Mouse (Mus musculus): ENCODE measurements around the gene Stk4. TPM values are rescaled to one million over a fixed set of nuclear protein-coding genes. Genes with fewer than 3 reads are reported as not detected.

The Stk4 gene
- polyA plus RNA-seq, 1 experiment from 2014 or later: 14.2 TPM

DNA sequence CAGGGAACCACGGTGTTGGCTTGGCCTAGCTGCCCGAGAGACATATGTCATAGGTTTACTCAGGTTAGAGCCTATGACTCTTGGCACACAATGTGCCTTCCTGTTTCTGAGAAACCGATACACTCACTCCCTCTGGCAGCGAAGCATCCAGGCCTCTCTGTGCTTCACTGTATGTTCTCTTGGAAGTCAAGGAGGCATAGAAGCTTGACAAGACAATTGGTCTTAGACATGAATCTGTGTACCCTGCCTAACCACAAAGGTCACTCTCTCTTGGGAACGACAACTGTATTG is 126.5 kb downstream of the Stk4 start:
- H3K9me3 ChIP-seq: no peaks in the 10 kb centered on the region
- ATAC-seq (ENCODE audit: extremely low read depth, insufficient number of reproducible peaks, low FRiP score, low TSS enrichment): no peak
- no peak overlapping the region for H3K4me2 ChIP-seq
- H3K4me3 ChIP-seq: no peak overlapping the region
- no peak overlapping the region for H3K27ac ChIP-seq (replicated peaks)
- no peaks in the 10 kb centered on the region for H3K27me3 ChIP-seq (replicated peaks)
- H3K4me1 ChIP-seq: no peaks in the 10 kb centered on the region
- H3K9ac ChIP-seq: no peak overlapping the region
- H3K36me3 ChIP-seq: no peaks in the 10 kb centered on the region
- WGBS: 81% methylated on average over 5 of the region's 5 CpGs

- H3K27me3 ChIP-seq (replicated peaks): no peaks in the 10 kb centered on the region
- no peak within 1 kb of the TSS for H3K27ac ChIP-seq (replicated peaks)
- WGBS: 75% methylated on average over 20 of the region's 20 CpGs
- no peak for ATAC-seq (ENCODE audit: extremely low read depth, insufficient number of reproducible peaks, low FRiP score, low TSS enrichment)
- H3K4me2 ChIP-seq: no peak within 1 kb of the TSS
- H3K36me3 ChIP-seq: no peaks in the 10 kb centered on the region
- no peaks in the 10 kb centered on the region for H3K9me3 ChIP-seq
- H3K9ac ChIP-seq: no peak within 1 kb of the TSS
- no peaks in the 10 kb centered on the region for H3K4me1 ChIP-seq
- H3K4me3 ChIP-seq: no peak within 1 kb of the TSS
Observed at GRCm38 (mm10) chr2:164199626-164200327, 129.7 kb downstream of the Stk4 start, which contains the start of gene Wfdc15a. Wfdc15a (minus strand) TSS chr2:164200130.

Other genes starting within 250 kb of the Stk4 start
- gene Ccn5, start 249.5 kb upstream of the Stk4 start, polyA plus RNA-seq (2015; fragmentation: Nextera tagmentation; extraction: Ambion mirVana): 0.16 and 0.28 TPM in 2 replicates
- not detected in 2 replicates for gene Kcnk15, start 216.7 kb upstream of the Stk4 start, polyA plus RNA-seq (2015; fragmentation: Nextera tagmentation; extraction: Ambion mirVana)
- 0.21 and 0.46 TPM in 2 replicates for gene Rims4, start 151.6 kb upstream of the Stk4 start, polyA plus RNA-seq (2015; fragmentation: Nextera tagmentation; extraction: Ambion mirVana)
- 225 and 236 TPM in 2 replicates for gene Ywhab, start 75.4 kb upstream of the Stk4 start, polyA plus RNA-seq (2015; fragmentation: Nextera tagmentation; extraction: Ambion mirVana)
- gene Pabpc1l, start 44.9 kb upstream of the Stk4 start, polyA plus RNA-seq (2015; fragmentation: Nextera tagmentation; extraction: Ambion mirVana): 0.83 and 0.98 TPM in 2 replicates
- gene Tomm34, start 847 bp downstream of the Stk4 start, polyA plus RNA-seq (2015; fragmentation: Nextera tagmentation; extraction: Ambion mirVana): 52.7 and 53.9 TPM in 2 replicates
- 0.21 and 0.29 TPM in 2 replicates for gene Kcns1, start 100.8 kb downstream of the Stk4 start, polyA plus RNA-seq (2015; fragmentation: Nextera tagmentation; extraction: Ambion mirVana)
- gene Wfdc5, start 112.4 kb downstream of the Stk4 start, polyA plus RNA-seq (2015; fragmentation: Nextera tagmentation; extraction: Ambion mirVana): not detected in 2 replicates
- gene Wfdc12, start 120.3 kb downstream of the Stk4 start, polyA plus RNA-seq (2015; fragmentation: Nextera tagmentation; extraction: Ambion mirVana): not detected in 2 replicates
- gene Wfdc15a, start 129.8 kb downstream of the Stk4 start, polyA plus RNA-seq (2015; fragmentation: Nextera tagmentation; extraction: Ambion mirVana): not detected in 2 replicates
- 0.33 TPM in 1 of 2 replicates, not detected in the other for gene Wfdc15b, start 151.3 kb downstream of the Stk4 start, polyA plus RNA-seq (2015; fragmentation: Nextera tagmentation; extraction: Ambion mirVana)
- not detected in 2 replicates for gene Svs2, start 168.1 kb downstream of the Stk4 start, polyA plus RNA-seq (2015; fragmentation: Nextera tagmentation; extraction: Ambion mirVana)
- gene Svs3b, start 186.3 kb downstream of the Stk4 start, polyA plus RNA-seq (2015; fragmentation: Nextera tagmentation; extraction: Ambion mirVana): not detected in 2 replicates
- gene Svs4, start 208.1 kb downstream of the Stk4 start, polyA plus RNA-seq (2015; fragmentation: Nextera tagmentation; extraction: Ambion mirVana): not detected in 2 replicates
- gene Svs3a, start 218.9 kb downstream of the Stk4 start, polyA plus RNA-seq (2015; fragmentation: Nextera tagmentation; extraction: Ambion mirVana): not detected in 2 replicates
- gene Svs6, start 246.4 kb downstream of the Stk4 start, polyA plus RNA-seq (2015; fragmentation: Nextera tagmentation; extraction: Ambion mirVana): not detected in 2 replicates

Measured in heart, embryonic 13.5 days (tissue).